Mouse (Mus musculus) cerebellum, adult 8-10 months (tissue): ENCODE data around the gene Zfp276.

Source experiments
- DNase-seq: peaks from one replicate; pipeline ENCODE4 v3.0.0; 2022

The Zfp276 gene

GRCm38 (mm10) chr8:123292281-123292680 lies 38.3 kb downstream of the Zfp276 start:
- DNase-seq: no peak

DNA sequence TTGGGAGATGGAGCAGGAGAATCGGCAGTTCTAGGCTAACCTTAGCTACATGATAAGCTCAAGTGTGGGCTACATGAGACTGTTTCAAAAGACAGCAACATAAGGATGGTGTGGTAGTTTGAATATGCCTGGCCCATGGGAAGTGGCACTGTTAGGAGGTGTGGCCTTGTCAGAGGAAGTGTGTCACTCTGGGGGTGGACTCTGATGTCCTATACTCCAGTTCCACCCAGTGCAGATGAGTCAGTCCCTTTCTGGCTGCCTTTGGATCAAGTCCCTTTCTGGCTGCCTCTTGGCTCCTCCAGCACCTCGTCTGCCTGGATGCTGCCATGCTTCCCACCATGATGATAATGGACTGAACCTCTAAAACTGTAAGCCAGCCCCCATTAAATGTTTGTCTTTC lies 38.8 kb downstream of the Zfp276 start:
- DNase-seq: no peak

- DNase-seq: no peak
These were observed 44.3 kb downstream of the Zfp276 start for GRCm38 (mm10) chr8:123298301-123298700.

DNA sequence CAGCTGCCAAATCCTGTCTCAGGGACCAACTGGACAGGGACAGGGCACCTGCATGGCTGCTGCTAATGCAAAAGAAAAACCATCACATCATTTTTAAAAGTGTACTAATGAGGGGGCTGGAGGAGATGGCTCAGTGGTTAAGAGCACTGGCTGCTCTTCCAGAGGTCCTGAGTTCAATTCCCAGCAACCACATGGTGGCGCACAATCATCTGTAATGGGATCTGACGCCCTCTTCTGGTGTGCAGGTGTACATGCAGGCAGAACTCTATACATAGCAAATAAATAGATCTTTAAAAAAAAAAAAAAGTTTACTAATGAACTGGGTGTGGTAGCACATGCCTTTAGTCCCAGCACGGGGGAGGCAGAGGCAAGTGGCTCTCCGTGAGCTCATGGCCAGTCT lies 54.7 kb downstream of the Zfp276 start:
- DNase-seq: no peak

DNA sequence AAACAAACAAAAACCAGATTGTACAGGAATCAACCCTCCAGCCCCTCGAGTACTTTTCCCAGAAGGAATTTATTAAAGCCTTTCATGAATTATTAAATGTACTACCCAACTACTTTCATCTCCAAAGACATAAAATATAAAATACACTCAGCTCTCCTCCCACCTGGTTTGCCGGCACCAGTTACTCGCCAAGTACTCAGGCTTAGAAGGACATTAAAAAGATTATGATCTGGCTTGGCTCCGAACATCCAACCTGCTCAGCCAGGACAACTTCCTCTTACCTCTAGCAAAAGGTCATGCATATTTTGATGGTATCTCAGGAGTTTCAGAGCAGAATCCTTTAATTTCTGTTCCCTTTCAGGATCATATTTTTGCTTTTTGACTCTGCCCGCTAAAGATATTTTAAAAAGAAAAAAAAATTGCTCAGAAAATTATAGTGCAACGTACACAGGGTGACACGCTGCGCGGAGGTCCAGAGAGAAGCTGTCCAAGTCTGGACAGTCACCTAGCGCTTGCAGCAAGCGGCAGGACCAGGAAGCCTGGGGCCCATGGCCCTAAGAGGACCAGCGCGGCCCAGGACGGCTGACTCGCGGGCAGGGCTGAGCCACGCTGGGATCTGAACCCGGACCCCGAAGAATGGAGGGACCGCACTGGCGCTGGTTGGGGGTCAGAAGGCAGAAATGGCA lies 63.9 kb downstream of the Zfp276 start:
- DNase-seq: no peak

DNA sequence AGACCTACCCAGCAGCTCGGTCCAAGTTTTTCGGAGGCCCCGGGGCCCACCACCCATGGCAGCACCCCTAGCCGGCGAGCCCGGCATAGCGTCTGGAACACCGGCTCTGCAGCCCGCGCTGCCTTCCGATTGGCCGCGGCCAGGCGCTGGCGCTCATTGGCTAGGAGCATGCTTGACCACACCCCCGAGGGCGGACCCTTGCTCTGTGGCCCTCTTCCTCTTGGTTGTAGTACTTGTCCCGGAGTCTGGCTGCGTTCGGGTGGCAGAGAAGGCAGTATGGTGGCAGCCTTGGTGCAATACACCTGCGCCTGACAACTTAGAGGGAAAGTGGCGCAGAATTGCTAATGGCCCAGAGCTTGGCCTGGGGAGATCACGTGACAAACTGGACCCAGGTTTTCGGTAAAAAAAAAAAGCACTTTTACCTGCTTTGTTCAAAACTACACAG lies 64.5 kb downstream of the Zfp276 start, which contains the start of gene Fanca:
Gene Fanca, minus strand, starts transcription at position 110 of the 445 bp plus-strand sequence.
- DNase-seq: peak; percentile 89
